Mouse (Mus musculus) neural tube, embryonic 15.5 days (tissue): ENCODE measurements around the gene Ctnnal1. TPM values are rescaled to one million over a fixed set of nuclear protein-coding genes. Genes with fewer than 3 reads are reported as not detected.

Experiments used
- ATAC-seq: fragments of 200-750 bp; cut with Nextera tagmentation; 2 replicates; pipeline ENCODE4 v1.8.0; 2017; ENCODE audit warnings: mild to moderate bottlenecking, moderate TSS enrichment, moderate library complexity; ENCODE audit not compliant: low FRiP score
- H3K27ac ChIP-seq: fragments of 300-500 bp; sonication (generic); replicated peaks from 2 replicates; pipeline ENCODE4 v1.5.1; 2015; ENCODE audit warnings: mild to moderate bottlenecking, inconsistent platforms
- H3K27me3 ChIP-seq: fragments of 300-500 bp; sonication (generic); replicated peaks from 2 replicates; pipeline ENCODE4 v1.6.1; 2015; ENCODE audit warnings: inconsistent platforms
- H3K36me3 ChIP-seq: fragments of 300-500 bp; sonication (generic); 2 replicates; pipeline ENCODE4 v1.6.1; 2015; ENCODE audit warnings: inconsistent platforms
- H3K4me1 ChIP-seq: fragments of 300-500 bp; sonication (generic); 2 replicates; pipeline ENCODE4 v1.6.1; 2015; ENCODE audit warnings: inconsistent platforms
- H3K4me2 ChIP-seq: fragments of 300-500 bp; sonication (generic); 2 replicates; pipeline ENCODE4 v1.6.1; 2015; ENCODE audit warnings: inconsistent platforms, mild to moderate bottlenecking, moderate library complexity
- H3K4me3 ChIP-seq: fragments of 300-500 bp; sonication (generic); replicated peaks from 2 replicates; pipeline ENCODE4 v1.5.1; 2015; ENCODE audit warnings: mild to moderate bottlenecking, inconsistent platforms
- H3K9ac ChIP-seq: fragments of 300-500 bp; sonication (generic); replicated peaks from 2 replicates; pipeline ENCODE4 v1.6.1; 2015; ENCODE audit warnings: mild to moderate bottlenecking, inconsistent platforms
- H3K9me3 ChIP-seq: fragments of 300-500 bp; sonication (generic); replicated peaks from 2 replicates; pipeline ENCODE4 v1.6.1; 2016; ENCODE audit warnings: inconsistent platforms
- WGBS: fragments of 180-500 bp; shearing (Covaris S2); methylation state at CpG from one replicate; pipeline ENCODE4 v1.1.7; 2015; ENCODE audit warnings: mixed read lengths; 5-methylcytosine and 5-hydroxymethylcytosine counted together
- microRNA counts: library from miRNA; unstranded; fragments of <30 nt; microRNA quantifications from one replicate; lab custom pipeline; 2016
- microRNA-seq: library from miRNA; unstranded; fragments of <30 nt; microRNA quantifications from one replicate; pipeline ENCODE4, GENCODE M21; 2017
- polyA plus RNA-seq: library from polyadenylated mRNA; unstranded; fragments of >200 nt; fragmentation: Nextera tagmentation; extraction: Ambion mirVana; gene quantifications from 2 replicates; pipeline ENCODE4 v1.2.1, GENCODE M21; 2015

The Ctnnal1 gene
- polyA plus RNA-seq, 1 experiment from 2014 or later = 16.0 TPM

DNA sequence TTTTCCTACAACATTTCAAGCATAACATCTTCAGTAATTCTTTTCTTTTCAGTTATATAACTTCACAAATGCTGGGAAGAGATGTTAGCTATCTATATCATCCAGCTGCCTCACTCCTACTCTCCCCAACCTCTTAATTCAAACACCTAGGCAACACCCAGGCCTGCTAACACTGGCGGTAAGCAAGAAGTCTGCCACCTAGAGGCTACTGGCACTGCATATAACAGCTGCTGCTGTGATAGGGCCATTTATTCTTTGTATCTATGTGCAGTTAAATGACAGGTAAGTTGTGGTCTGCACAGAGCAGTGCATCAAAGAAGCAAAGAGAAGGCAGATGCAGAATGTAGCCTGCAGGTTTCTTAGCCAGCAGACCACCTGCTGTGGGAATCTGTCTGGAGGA lies 73.6 kb downstream of the Ctnnal1 start:
- Histone ChIP-seq H3K4me3 (no peak overlapping the region), H3K36me3 (peaks cover 88% of the 10 kb centered on the region), H3K9ac (no peak overlapping the region), H3K27me3 (no peaks in the 10 kb centered on the region), H3K27ac (no peak overlapping the region), H3K4me2 (no peak overlapping the region), H3K4me1 (no peaks in the 10 kb centered on the region), H3K9me3 (no peaks in the 10 kb centered on the region)
- ATAC-seq = no peak
- 51% methylated on average over 1 of the region's 1 CpGs for WGBS

DNA sequence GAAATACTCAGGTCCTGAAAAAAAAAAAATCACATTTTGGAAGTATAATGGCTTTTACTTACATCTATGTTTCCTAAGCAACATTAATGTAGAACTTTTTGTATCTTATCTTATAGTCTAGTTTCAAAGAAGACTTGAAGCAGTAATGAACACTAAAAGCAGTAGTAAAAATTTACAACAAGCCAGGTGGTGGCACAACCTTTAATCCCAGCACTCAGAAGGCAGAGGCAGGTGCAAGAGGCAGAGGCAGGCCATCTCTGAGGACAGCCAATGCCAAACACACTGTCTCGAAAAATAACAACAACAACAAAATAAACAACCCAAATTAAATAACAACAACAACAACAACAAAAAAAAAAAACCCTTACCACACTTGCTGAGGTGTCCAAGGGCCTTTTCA lies 93.9 kb downstream of the Ctnnal1 start:
- H3K27ac ChIP-seq = no peak overlapping the region
- no peak overlapping the region for H3K9ac ChIP-seq
- H3K4me3 ChIP-seq = no peak overlapping the region
- WGBS = 67% methylated on average over 1 of the region's 1 CpGs
- no peak for ATAC-seq
- no peaks in the 10 kb centered on the region for H3K4me1 ChIP-seq
- no peak overlapping the region for H3K4me2 ChIP-seq
- H3K36me3 ChIP-seq = peaks cover 90% of the 10 kb centered on the region
- H3K27me3 ChIP-seq = no peaks in the 10 kb centered on the region
- no peaks in the 10 kb centered on the region for H3K9me3 ChIP-seq

- Histone ChIP-seq H3K4me1 (no peaks in the 10 kb centered on the region), H3K4me2 (no peak overlapping the region), H3K9ac (no peak overlapping the region), H3K4me3 (no peak overlapping the region), H3K9me3 (no peaks in the 10 kb centered on the region), H3K27ac (no peak overlapping the region), H3K27me3 (no peaks in the 10 kb centered on the region), H3K36me3 (peaks cover 94% of the 10 kb centered on the region)
- whole genome bisulfite sequencing = 91% methylated on average over 7 of the region's 7 CpGs
- no peak for ATAC-seq
Observed at GRCm38 (mm10) chr4:56768913-56769312, 96.1 kb downstream of the Ctnnal1 start.

DNA sequence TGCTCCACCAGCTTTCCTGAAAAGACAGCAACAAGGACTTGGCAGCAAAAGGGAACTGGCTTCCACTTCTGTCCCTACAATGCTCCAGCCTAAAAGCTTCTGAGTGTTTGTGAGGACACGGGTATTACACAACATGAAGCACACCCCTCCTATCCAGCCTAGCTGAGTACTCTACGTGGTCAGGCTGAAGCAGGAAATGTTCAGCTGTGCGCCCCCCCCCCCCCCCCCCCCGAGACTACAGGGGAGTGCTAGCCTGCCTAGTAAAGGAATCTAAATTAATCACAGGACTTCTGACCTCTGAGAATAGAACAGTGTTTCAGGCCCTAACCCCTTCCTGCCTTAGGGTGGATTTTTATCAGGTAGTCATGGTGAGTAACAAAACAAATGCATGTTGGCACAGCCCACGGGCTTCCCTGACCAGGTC lies 97.1 kb downstream of the Ctnnal1 start:
- Histone ChIP-seq H3K4me2 (no peak overlapping the region), H3K9me3 (no peaks in the 10 kb centered on the region), H3K27ac (no peak overlapping the region), H3K36me3 (peaks cover 89% of the 10 kb centered on the region), H3K4me3 (no peak overlapping the region), H3K9ac (no peak overlapping the region), H3K27me3 (no peaks in the 10 kb centered on the region), H3K4me1 (no peaks in the 10 kb centered on the region)
- ATAC-seq = no peak
- WGBS = 79% methylated on average over 5 of the region's 5 CpGs

MicroRNA genes within 50 kb of the gene (microRNA counts, 519-probe panel; counts per million panel counts)
- microRNA mmu-miR-32 (lab: Ali Mortazavi, UCI) = 2,903 counts per million, percentile 69 among the panel's probes with 10 or more counts

Small RNA genes lying within 50 kb of the gene (microRNA-seq; reads per million reads assigned to microRNA genes)
- gene Mir32 = 84.1 reads per million, percentile 50 among the genes with 10 or more reads in this experiment

Other genes starting within 250 kb of the Ctnnal1 start
- gene Gm26657, start 125.1 kb downstream of the Ctnnal1 start, polyA plus RNA-seq = not detected in 2 replicates
- not detected in 2 replicates for gene Actl7b, start 123.7 kb downstream of the Ctnnal1 start, polyA plus RNA-seq
- not detected in 2 replicates for gene Actl7a, start 121.8 kb downstream of the Ctnnal1 start, polyA plus RNA-seq
- gene Elp1, start 62.9 kb downstream of the Ctnnal1 start, polyA plus RNA-seq = 57.4 and 60.4 TPM in 2 replicates
- 13.3 and 16.5 TPM in 2 replicates for gene Fam206a, start 62.8 kb downstream of the Ctnnal1 start, polyA plus RNA-seq
- gene Tmem245, start 82.2 kb upstream of the Ctnnal1 start, polyA plus RNA-seq = 9.9 and 10.8 TPM in 2 replicates
- gene Frrs1l, start 125.2 kb upstream of the Ctnnal1 start, polyA plus RNA-seq = 21.8 and 26.1 TPM in 2 replicates